Mouse (Mus musculus) layer of hippocampus, adult 9-10 months (tissue): ENCODE measurements at regions not wholly inside any gene's neighbourhood (a gene's known extent, or its start where the extent isn't known, plus 50 kb on each side); places are given as distances from the start of the nearest gene placed in this dataset.

Source experiments
- DNase-seq: peaks from one replicate; pipeline ENCODE4 v3.0.0; 2022; ENCODE audit warnings: low spot score

DNA sequence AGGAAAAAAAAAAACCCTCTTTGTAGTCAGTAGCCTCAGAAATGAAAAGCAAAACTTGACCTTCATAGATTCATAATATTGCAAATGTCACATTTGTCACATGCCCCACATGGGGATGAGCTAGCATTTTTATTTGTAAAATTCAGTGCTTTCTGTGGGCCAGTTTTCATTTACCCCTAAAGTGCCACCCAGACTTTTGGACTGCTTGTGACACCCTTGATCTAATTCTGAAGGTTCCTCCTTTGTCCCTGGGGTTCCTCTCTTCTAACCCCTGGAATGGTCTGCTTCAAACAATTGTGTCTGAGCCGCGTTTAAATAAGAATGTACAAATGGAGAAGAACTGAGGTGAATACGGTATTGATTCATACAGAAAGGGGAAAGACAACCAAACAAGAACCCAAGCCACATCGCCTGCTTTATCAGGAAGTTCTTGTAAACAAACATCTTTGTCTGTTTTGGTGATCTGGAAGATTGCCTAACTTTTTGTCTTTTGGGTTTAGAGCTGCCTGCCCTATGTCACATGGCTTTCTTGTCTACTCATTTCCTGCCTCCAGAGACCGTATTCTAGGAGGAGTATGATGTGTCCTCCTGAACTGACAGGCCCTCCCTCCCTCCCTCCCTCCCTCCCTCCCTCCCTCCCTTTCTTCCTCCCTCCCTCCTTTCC lies 203.1 kb upstream of the Gm9833 start:
- DNase-seq, result no peak

DNA sequence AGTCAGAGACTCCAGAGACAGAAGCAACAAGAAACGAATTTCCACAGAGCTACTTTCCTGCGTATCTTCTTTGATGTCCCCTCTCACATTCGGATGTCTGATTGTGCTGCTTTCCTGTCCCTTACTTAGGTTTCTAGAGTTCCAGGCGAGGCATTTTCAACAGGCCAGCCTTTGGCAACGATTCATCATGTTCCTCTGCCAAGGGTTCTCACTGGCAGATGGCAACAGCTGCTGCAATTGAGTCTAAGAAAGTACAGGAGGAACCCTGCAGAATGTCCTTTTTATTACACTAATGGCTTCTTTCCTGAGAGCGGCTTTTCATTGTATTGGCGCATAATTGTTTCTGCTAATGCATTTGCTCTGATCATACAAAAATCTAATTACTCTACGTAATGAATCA lies 202.3 kb upstream of the Gm9833 start:
- no peak for DNase-seq

DNA sequence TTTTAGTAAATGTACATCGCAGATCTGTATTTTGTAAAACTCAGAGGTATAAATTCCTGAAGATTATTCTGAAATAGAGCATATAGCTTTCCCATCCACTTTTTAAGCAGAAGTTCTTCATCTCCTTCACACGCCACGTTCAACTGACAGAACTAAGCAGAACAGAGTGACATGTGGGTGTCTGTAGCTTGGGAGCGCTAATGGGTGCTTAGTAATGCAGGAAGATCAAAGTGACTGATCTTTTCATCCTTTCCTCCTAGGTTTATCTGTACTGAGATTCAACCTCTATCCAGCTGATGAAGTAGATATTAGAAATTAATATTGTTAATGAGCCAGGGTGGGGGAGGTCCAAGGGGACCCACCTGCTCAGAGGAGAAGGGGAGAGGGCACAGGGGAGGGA lies 201.8 kb upstream of the Gm9833 start:
- DNase-seq, result no peak

DNA sequence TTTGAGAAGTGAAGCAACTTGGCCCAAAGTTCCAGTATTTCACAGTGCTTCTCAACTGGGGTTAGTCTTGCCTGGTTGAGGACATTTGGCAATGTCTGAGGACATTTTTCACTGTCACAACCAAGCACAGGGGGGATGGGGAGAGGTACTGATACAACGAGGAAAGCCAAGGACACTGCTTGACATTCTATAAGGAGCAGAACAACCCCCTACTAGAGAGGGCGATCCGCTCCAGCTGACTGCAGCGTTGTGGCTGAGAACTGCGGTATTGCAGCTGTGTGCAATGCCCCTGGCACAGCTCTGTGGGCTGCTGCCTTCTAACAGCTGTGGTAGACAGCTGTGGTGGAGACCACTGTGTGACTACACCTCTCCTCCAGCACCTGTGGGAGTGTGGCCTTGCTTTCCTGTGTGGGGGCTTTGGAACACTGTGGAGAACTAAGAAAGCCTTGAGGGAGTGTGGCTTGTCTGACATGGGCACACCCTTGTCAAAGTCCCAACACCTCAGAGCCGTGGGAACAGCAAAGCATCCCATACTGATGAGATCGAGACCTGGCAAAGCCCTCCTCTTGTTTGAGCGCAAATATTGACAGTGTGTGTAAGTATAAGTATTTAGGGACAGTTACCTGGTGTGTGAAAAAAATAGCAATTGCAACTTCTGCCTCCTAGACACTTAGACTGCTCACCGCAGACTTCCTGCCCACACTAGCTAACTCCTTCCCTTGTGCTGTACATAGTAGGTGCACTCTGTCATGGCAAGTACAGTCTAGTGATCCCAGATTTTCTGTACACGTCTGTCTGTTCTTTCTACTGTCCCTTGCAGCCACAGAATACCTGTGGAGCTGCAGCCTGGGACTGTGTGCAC lies 200.9 kb upstream of the Gm9833 start:
- DNase-seq, result no peak

DNA sequence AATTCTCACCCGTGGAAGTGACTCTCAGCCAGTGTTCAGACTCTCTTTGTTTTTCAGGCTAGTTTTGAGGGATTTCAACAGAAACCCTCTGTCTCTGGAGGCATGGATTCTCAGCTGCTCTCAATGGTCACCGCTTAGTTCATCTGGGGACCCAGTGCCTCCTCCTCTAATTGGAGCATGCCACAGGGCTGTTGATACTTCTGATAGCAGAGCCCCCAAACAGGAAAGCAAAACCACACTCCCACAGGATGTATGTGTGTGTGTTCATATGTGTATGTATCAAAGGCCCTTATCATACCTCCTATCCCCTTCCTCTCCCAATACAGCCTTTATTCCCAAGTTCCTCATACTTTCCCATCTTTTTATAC lies 200.3 kb upstream of the Gm9833 start:
- DNase-seq, result no peak

DNA sequence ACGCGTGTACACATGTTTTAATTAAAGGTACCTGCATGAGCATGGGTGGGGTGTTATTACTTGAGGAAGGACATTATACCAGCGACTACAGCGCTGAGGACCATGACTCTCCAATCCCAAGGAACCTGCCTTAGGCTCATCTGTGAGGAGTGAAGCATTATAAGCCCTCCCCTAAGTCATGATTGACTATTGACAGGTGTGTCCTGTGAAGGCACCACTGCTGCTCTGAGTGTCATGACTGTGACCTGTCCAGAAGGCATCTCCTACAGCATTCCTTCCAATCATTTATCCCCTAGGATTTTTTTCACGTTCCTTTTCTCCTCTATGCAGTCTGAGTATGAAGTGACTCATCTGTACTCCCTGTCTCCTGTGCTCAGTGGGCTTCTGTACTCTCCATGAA lies 199.9 kb upstream of the Gm9833 start:
- no peak for DNase-seq

DNA sequence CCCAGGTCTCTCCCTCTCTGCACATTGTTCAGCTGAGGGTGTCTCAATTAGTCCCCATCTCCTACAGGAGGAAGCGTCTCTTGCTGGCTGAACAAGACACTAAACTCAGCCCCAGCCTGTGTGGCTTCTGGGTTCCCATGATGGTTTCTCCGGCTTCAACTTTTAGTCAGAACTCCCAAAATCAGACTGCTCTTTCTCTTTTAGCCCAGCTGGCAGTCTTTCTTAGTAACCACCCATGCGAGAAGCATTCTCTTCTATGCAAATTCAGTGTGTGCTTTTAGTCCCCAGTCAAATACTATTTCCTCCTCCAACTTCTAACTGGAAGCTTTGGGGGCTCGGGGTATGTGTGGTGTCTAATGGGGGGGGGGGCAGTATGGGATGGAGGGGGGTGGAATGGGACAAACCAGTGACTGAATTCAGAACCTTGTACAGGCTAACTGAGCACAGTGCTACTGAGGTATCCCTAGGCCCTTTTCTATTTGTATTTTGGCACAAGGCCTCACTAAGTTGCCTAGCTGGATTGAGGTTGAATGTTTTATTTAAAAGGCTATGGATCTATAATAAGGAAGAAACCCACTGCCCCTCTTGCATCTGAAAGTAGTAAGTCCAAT lies 194.9 kb upstream of the Gm9833 start:
- DNase-seq, result no peak

DNA sequence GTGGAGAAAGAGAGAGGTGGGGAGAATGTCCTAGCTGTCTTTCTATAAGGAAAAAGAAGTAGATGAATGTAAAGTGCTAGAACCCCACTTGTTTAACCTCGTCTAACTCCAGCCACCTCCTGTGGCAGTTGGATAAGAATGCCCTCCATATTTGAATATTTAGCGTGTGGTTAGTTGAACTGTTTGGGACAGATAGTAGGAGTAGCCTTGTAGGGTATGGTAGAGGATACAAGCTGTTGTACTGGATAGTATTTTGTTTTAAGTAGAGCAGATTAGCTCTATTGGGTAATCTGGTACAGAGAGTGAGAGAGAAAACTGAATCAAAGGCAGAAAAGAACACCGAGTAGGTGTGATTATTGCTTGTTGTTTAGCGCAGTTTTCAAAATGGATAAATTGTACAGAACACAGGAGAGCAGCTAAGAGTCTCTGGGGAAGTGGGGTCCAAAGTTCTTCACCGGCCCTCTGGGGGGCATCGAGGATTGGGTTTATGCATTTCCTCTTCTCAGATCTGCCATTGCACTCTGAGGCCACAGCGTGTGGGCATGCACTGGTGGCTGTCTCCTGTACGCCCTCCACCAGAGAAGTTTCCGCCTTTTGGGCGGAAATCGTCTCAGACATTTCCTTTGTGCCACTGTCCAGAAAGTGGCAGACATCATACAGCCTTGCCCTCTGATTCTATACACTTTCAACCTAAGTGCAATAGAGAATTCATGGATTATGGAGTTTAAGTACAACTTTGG lies 192.3 kb upstream of the Gm9833 start:
- no peak for DNase-seq

DNA sequence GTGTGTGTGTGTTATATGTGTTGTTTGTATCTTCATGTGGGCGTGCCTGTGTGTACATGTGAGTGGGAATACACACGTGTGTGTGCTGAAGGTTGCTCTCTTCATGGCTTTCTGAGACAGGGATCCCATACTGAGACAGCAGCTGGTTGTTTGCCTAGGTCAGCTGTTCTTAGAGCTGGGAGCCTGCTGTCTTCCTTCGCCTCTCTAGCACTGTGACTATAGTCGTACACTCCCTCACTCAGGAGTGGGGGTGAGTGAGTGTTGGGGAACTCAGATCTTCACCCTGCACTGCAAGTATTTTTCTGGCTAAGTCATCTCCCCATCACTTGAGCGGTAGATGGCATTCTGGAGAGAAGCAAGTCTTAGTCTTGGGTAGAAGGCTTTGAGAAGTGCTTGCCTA lies 191.6 kb upstream of the Gm9833 start:
- DNase-seq, result no peak

DNA sequence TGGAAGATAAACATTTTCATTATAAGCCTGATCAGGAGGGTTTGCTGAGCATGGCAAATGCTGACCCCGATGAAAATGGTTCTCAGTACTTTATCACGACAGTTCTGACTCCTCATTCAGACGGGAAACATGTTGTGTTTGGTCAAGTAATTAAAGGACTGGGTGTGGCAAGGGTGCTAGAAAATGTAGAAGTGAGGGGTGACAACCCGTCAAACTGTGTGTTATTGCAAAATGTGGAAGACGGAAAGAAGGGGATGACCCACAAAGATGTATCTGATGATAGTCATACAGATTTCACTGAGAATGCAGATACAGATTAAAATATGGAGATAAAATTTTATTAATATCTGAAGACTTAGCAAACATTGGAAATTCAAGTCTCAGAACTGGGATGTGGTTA lies 186.2 kb upstream of the Gm9833 start:
- DNase-seq, result no peak

DNA sequence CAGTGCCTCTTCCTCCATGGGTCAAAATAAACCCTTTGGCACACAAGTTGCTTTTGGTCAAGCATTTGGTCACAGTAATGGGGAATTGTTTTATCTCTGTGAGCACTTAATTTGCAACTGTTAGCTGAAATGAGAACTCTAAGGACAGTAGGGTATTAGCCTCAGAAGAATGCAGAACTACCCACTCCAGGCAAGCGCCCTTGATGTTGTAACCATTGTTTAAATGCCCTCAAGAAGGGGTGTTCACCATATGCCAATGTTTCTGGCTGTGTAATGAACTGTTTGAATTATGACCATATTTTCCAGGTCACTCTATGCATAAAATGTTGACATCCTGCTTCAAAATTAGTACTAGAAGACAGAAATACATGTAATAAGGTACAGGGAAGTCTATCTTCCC lies 174.6 kb upstream of the Gm9833 start:
- DNase-seq, result no peak

DNA sequence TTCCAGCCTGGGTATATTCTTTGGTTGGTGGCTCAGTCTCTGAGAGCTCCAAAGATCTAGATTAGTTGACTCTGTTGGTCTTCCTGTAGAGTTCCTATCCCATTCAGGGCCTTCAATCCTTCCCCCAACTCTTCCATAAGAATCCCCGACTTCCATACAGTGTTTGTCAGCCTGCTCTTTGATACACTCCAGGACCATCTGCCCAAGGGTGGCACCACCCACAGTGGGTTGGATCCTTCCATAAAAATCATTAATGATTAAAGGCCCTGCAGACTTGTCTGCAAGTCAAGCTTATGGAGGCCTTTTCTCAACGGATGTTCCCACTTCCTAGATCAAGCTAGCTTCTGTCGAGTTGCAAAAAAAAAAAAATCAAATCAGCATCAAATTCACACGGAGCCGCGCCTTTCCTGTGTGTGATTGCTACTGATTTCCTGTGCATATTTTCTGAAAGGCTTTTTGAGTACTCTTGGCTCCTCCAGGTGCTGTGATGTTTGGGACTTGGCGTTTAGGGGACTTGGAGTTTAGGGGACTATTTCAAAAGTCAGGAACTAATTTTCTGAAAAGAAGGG lies 171.3 kb upstream of the Gm9833 start:
- DNase-seq, result no peak

DNA sequence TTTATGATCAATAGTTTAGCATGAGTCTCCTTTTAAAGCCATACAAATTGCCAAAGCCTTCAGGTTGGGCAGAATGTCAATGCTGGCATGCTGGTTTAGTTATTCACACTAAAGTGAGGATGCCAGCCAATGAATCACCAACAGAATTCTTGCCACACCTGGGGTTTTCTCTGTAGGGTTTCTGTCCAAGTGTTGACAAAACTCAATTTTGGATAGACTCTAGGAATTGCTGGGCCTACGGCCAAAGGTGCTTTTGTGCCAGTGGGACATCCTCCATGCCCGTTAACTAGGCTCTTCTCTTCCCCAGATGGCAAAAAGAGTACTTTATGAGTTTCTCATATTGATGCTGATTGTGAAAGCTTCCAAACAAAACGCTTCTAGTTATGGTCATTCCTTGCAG lies 167.6 kb upstream of the Gm9833 start:
- DNase-seq, result no peak

DNA sequence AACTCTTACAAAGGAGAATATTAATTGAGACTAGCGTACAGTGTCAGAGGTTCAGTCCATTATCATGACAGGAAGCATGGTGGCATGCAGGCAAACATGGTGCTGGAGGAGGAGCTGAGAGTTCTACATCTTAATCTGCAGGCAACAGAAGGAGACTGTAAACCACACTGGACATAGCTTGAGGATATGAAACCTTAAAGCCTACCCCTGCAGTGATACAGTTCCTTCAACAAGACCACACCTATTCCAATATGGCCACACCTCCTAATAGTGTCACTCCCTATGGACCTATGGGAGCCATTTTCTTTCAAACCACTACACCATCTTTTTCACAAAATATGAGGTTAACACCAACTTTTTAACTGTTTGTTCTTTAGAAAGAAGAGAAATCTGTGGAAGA lies 166.2 kb upstream of the Gm9833 start:
- no peak for DNase-seq

DNA sequence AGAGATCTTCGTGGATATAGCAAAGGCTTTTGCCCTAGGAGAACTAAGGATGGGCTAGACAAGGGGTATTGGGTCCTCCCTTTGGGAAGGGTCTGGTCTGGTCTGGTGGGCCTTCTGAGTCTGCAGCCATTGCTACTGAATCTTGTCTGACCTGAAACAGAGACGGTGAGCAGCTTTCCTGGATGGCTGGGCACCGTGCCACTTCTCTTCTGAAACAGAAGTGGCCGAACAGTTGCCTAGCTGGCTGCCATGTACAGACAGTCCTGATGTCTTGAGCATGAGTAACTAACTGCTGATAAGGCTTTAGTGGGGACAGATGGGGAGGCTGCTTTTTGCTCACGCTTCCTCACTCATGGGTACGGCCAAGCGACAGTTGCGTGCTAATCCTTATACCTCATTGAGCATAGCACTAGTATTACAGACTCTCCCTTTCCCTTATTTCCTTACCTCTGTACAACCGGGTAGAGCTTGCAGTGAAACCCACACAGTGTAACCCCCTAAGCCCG lies 165.3 kb upstream of the Gm9833 start:
- no peak for DNase-seq

DNA sequence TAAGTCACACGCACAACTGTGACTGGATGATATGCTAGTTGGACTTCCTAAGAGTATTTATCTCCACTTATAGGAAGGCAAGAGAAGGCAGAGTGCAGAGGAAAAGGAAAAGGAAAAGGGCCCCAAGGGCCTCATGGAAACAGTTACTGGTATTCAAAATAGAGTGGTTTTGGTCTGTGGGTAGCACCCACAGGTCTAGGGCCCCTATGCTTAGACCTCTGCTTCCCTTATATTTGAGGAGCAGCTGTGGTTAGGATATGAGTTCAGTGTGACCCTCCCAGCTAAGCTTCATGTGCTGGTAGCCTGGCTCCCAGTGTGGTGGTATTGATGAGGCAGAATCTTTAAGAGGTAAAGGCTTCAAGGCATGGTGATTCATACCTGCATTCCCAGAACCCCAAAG lies 163.3 kb upstream of the Gm9833 start:
- DNase-seq, result no peak

DNA sequence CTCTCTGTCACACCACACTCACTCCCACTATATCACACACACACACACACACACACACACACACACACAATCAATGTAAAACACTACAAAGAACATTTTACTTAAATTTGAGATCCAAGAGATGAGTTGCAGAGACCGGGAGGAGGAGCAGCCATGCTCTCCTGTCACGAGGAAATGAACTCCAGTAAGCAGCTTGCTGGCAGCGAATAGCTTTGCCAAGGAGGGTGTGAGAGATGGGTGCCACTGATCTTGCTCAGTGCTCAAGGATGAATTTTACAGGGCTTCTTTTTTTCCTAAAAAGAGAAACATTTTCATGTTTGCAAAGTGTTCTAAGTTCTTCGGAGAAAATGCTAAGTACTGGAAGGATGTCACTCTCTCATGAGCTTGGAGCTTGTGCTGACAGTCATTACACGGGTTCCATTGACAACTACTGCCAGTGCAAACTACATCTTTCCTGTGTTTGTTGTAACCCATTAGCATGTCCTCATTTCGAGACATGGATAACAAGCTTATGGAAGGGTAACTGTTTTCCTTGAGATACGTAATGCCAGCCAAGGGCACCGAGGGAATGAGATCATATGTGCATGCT lies 151.0 kb upstream of the Gm9833 start:
- DNase-seq, result no peak

DNA sequence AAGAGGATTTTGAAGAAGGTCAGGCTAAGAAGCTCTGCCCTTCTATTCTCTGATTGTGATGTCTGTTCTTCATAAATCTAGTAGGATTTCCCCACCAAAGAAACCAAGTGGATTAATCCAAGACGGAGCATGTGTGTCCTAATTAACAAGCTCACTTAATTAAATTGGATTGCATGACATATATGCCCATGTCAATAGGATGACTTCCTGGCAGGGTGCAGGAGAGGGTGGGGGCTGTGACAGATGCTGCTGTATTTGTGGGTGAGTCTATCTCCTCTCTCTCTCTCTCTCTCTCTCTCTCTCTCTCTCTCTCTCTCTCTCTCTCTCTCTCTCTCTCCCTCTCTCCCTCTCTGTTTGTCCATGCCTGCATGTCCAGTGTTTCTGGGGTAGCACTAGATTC lies 149.3 kb upstream of the Gm9833 start:
- no peak for DNase-seq

DNA sequence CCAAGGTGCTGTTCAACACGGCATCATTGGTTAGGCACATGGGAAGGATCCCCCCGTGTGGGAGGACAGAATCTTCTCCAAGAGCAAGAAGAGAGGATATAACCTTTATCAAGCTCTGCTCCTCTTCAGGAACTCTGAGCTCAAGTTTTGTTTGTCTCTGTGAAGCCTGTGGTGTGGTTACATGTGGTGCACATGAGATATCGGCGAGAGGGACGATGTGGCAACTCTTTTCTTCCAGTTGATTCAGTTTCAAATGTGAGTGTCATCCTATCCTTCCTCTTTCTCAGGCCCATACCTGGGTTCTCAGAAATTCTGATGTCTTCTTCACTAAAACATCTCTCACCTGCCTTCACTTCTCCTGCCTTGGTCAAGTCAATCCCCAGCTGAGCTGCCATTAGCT lies 145.3 kb upstream of the Gm9833 start:
- DNase-seq, result no peak

DNA sequence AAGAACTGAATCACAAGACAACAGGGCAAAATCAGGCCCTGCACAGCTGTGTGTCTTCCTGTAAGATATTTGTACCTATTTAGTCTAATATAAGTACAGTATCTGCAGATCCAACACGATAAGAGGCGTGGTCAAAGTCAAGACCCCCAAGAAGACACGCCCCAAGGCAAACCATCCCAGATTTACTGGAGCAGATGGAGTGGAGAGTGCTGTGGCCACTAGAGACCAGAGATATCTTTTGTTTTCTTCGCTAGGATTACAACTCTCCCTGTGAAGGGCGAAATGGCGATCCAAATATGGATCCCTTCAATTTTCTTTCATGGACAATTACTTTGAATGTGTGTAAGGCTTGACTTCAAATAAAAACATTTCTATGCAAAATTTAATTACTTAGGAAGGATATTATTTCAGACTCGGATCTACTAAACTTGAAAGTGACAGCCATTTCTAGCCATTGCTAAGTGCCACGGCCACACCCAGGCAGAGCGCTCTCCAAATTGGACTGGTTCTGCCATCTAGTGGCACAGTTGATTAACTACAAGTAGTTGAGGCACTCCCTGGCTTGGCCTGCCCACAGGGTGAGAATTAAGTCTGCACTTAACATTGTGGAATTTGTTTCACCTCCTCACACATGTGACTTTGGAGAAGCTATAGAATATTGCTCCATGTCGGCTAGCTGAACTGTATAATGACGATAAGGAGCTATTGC lies 140.4 kb upstream of the Gm9833 start:
- peak; percentile 61 for DNase-seq

DNA sequence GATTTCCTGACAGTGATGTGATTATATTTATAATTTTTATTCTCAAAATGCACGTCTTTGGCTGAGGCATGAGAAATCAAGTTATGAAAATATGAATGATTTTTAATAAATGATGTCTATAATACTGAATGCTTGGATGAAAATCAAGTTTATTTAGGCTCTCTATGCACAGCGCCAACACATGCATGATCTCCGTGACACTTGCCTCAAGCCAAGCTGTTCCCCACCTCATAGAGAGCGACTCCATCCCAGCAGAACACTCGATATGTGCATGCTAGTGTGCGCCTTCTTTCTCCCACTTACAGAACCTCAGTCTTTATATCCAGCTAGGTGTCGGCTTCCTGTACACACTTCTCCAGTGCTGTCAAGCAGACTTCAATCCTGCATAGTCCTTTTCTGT lies 139.8 kb upstream of the Gm9833 start:
- DNase-seq, result no peak
